Mouse (Mus musculus): ENCODE data around the gene Arpc5l.

GRCm38 (mm10) chr2:39048515-39048914 lies 43.4 kb downstream of the Arpc5l start:
- TF ChIP-seq MAZ (IDR thresholded peaks at IDR 0.05; ENCODE audit: low read depth, low read length) (no peak), NRF1 (IDR thresholded peaks at IDR 0.05; ENCODE audit: insufficient read depth, low read depth, low read length, poor library complexity, severe bottlenecking) (no peak), BHLHE40 (IDR thresholded peaks at IDR 0.05; ENCODE audit: borderline replicate concordance, low read depth, low read length) (no peak), EP300 (IDR thresholded peaks at IDR 0.05; ENCODE audit: low read depth in 1 of 2, low read length in 2 of 2) (no peak), JUND (IDR thresholded peaks at IDR 0.05; ENCODE audit: low read depth, low read length) (no peak), POLR2AphosphoS2 (IDR thresholded peaks at IDR 0.05; ENCODE audit: low read length) (no peak), CHD2 (IDR thresholded peaks at IDR 0.05; ENCODE audit: low read length) (no peak), CTCF (IDR thresholded peaks at IDR 0.05 in 2 of 3, conservative IDR thresholded peaks at IDR 0.05 in 1 of 3; ENCODE audit: control insufficient read depth in 1 of 3, insufficient read depth in 1 of 3, low read depth in 2 of 3, low read length in 3 of 3, poor library complexity in 1 of 3, severe bottlenecking in 1 of 3) (no peak), RAD21 (IDR thresholded peaks at IDR 0.05; ENCODE audit: low read depth, low read length) (no peak), POLR2A (IDR thresholded peaks at IDR 0.05; ENCODE audit: control insufficient read depth in 1 of 2, insufficient read depth in 1 of 2, low read depth in 1 of 2, low read length in 2 of 2, poor library complexity in 1 of 2) (no peak), TCF12 (IDR thresholded peaks at IDR 0.05; ENCODE audit: low read depth, low read length) (no peak), ETS1 (IDR thresholded peaks at IDR 0.05; ENCODE audit: low read depth, low read length) (no peak), GATA1 (IDR thresholded peaks at IDR 0.05; ENCODE audit: low read depth, low read length) (no peak)
